Mouse (Mus musculus): ENCODE measurements at regions not wholly inside any gene's neighbourhood (a gene's known extent, or its start where the extent isn't known, plus 50 kb on each side); places are given as distances from the start of the nearest gene placed in this dataset.

DNA sequence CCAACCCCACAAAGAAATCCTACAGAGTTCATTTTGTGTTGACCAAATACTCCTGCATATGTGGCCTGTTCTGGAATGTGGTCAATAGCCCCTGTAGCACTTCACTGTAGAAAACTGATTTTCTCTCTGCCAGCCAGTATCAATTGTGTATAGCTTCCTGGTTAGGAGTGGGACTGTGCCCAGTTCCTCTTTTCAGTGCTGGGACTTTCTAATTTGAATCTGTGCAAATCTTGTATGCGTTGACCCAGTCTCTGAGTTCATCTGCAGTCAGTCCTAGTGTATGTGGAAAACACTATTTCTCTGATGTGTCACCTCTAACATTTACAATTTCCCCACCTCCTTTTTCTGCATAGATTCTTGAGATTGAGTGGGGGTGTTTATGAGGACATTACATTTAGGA lies 421.3 kb downstream of the Plod2 start:
- TF ChIP-seq CTCF (IDR thresholded peaks at IDR 0.05; ENCODE audit: control insufficient read depth, insufficient read depth, insufficient replicate concordance, low read depth, low read length) (no peak), POLR2A (IDR thresholded peaks at IDR 0.05; ENCODE audit: control insufficient read depth, low read depth, low read length) (no peak)

All from testis, adult 2 months (tissue).